In genomic region chr13:102745270-102745600, GRCm38 (mm10) we compare ENCODE assay signal across 12 mouse cellular contexts. TPM values are rescaled to one million over a fixed set of nuclear protein-coding genes. Genes with fewer than 3 reads are reported as not detected.
DNase-seq lines count a peak whose midpoint lies in the region; ATAC-seq lines count a peak whose summit lies in the region.
"Had no signal": no experiment of that assay in that cellular context is flagged by ENCODE, and none has a peak within 500 bp of the region (broad histone marks: within the 10 kb centered on the region; RNA-seq: fewer than 3 reads in every experiment).

No protein-coding gene starts in this region.

- H3K27ac ChIP-seq in lung, embryonic 15.5 days = no peak overlapping the region
- H3K27ac ChIP-seq in forebrain, embryonic 13.5 days = no peak overlapping the region
- no peak overlapping the region for H3K27ac ChIP-seq in stomach, embryonic 14.5 days (ENCODE audit: low read length)
- H3K27ac ChIP-seq: limb, embryonic 15.5 days had no signal

- no peak overlapping the region for H3K4me3 ChIP-seq in lung, embryonic 15.5 days
- H3K4me3 ChIP-seq in forebrain, embryonic 13.5 days = no peak overlapping the region
- no peak overlapping the region for H3K4me3 ChIP-seq in stomach, embryonic 14.5 days (ENCODE audit: low read depth, low read length)
- H3K4me3 ChIP-seq: erythroblast, embryonic 14.5 days; limb, embryonic 15.5 days had no signal

- intact Hi-C loops in heart, postnatal 36 days (cut with DNase I) = loop anchor here (1.0 kb wide), 1 partner anchor 67 kb away; no protein-coding TSS in a partner anchor

- no peaks in the 10 kb centered on the region for H3K4me1 ChIP-seq in lung, embryonic 15.5 days
- H3K4me1 ChIP-seq in forebrain, embryonic 13.5 days = no peaks in the 10 kb centered on the region
- no peaks in the 10 kb centered on the region for H3K4me1 ChIP-seq in stomach, embryonic 14.5 days (ENCODE audit: control insufficient read depth, insufficient read depth, low read length)
- H3K4me1 ChIP-seq: limb, embryonic 15.5 days had no signal

- peak; percentile 22; the same call in 1 of the 2 replicates for ATAC-seq in frontal cortex, adult (ENCODE audit: low TSS enrichment)
- 0 out of 2 replicates have a peak, but pooled peaks have one; percentile 27 for ATAC-seq in lung, embryonic 15.5 days (ENCODE audit: borderline replicate concordance, extremely low read depth, low FRiP score, low TSS enrichment)
- ATAC-seq in forebrain, embryonic 13.5 days = peak; percentile 45; the same call in 1 of the 2 replicates
- ATAC-seq in stomach, embryonic 14.5 days (ENCODE audit: insufficient number of reproducible peaks, insufficient read depth, low FRiP score, low read depth) = peak; percentile 58; the same call in 1 of the 2 replicates

- peaks cover 37% of the 10 kb centered on the region for H3K36me3 ChIP-seq in lung, embryonic 15.5 days
- peaks cover 13% of the 10 kb centered on the region for H3K36me3 ChIP-seq in forebrain, embryonic 13.5 days (ENCODE audit: poor library complexity, severe bottlenecking)
- H3K36me3 ChIP-seq in stomach, embryonic 14.5 days (ENCODE audit: control insufficient read depth, insufficient read depth, low read length) = peaks cover 23% of the 10 kb centered on the region; the same call in 1 of the 2 replicates

- DNase-seq in frontal cortex, postnatal 10 days (ENCODE audit: low spot score in 2 of 2) = no peak
- no peak for DNase-seq in lung, postnatal 10 days
- DNase-seq in ovary, adult 18-20 months (ENCODE audit: low spot score) = no peak
- no peak for DNase-seq in heart, postnatal 36 days
- DNase-seq: cerebellum, adult 11-12 months; gastrocnemius, postnatal 25 days had no signal

- WGBS in lung, embryonic 15.5 days = 95% methylated on average over 3 of the region's 3 CpGs
- 89% methylated on average over 3 of the region's 3 CpGs for WGBS in forebrain, embryonic 13.5 days
- 90% methylated on average over 3 of the region's 3 CpGs for WGBS in stomach, embryonic 14.5 days

- no peak overlapping the region for H3K9ac ChIP-seq in lung, embryonic 15.5 days
- no peak overlapping the region for H3K9ac ChIP-seq in forebrain, embryonic 13.5 days
- H3K9ac ChIP-seq in stomach, embryonic 14.5 days (replicated peaks; ENCODE audit: low read depth, low read length) = no peak overlapping the region
- H3K9ac ChIP-seq: limb, embryonic 15.5 days had no signal

- no peak overlapping the region for H3K4me2 ChIP-seq in lung, embryonic 15.5 days
- H3K4me2 ChIP-seq in forebrain, embryonic 13.5 days = no peak overlapping the region
- no peak overlapping the region for H3K4me2 ChIP-seq in stomach, embryonic 14.5 days (replicated peaks; ENCODE audit: low read depth, low read length)
- H3K4me2 ChIP-seq: limb, embryonic 15.5 days had no signal

- no peaks in the 10 kb centered on the region for H3K27me3 ChIP-seq in lung, embryonic 15.5 days
- H3K27me3 ChIP-seq in forebrain, embryonic 13.5 days = no peaks in the 10 kb centered on the region
- no peaks in the 10 kb centered on the region for H3K27me3 ChIP-seq in stomach, embryonic 14.5 days (ENCODE audit: control insufficient read depth, insufficient read depth, low read length)
- H3K27me3 ChIP-seq: limb, embryonic 15.5 days had no signal

- H3K9me3 ChIP-seq in lung, embryonic 15.5 days = no peaks in the 10 kb centered on the region
- no peaks in the 10 kb centered on the region for H3K9me3 ChIP-seq in forebrain, embryonic 13.5 days (replicated peaks)
- H3K9me3 ChIP-seq in stomach, embryonic 14.5 days (ENCODE audit: control insufficient read depth, low read depth, low read length) = no peaks in the 10 kb centered on the region
- H3K9me3 ChIP-seq: limb, embryonic 15.5 days had no signal

RNA-seq across cellular contexts. Expression of gene Cd180, which starts 51.9 kb away (rescaled TPM):
- polyA plus RNA-seq in lung, embryonic 15.5 days (2015; fragmentation: Nextera tagmentation; extraction: Ambion mirVana) = 0.45 and 0.61 TPM in 2 replicates
- 0.38 and 0.40 TPM in 2 replicates for polyA plus RNA-seq in forebrain, embryonic 13.5 days (2015; fragmentation: Nextera tagmentation; extraction: Ambion mirVana)
- 0.59 and 0.81 TPM in 2 replicates for polyA plus RNA-seq in stomach, embryonic 14.5 days (2014; fragmentation: Nextera tagmentation; extraction: Ambion mirVana)
- 1 to 10 TPM; 1.1 TPM for total RNA-seq in heart, postnatal 36 days (2021)
- polyA plus RNA-seq: erythroblast, embryonic 14.5 days had no signal
